Mouse (Mus musculus): ENCODE results near the gene Gm28374.
"Not testable (repeated sequence)": the region's sequence is repeated elsewhere in the genome, so short reads cannot be mapped to it uniquely, and the experiment has no call there.

Gene Gm28374

DNA sequence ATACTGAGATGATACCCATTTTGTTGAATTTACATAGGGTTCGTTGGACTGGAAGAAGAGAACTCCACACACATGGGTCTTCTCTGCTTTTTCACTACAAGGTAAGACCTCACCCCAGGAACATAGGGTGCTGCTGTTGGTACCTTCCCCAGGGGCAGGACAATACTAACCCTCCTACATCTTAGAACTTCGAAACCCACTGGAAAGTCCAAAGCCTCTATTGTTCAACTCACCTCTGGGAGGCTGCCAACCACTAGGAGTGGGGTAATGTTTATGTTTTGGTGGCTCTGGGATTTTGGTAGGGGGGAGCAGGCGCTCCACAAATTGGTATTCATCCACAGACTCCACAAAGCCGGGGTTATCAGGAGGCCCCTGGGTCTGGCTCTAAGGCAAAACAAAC is 25.4 kb downstream of the Gm28374 start:
- DNase-seq (ENCODE audit: low spot score): no peak

DNA sequence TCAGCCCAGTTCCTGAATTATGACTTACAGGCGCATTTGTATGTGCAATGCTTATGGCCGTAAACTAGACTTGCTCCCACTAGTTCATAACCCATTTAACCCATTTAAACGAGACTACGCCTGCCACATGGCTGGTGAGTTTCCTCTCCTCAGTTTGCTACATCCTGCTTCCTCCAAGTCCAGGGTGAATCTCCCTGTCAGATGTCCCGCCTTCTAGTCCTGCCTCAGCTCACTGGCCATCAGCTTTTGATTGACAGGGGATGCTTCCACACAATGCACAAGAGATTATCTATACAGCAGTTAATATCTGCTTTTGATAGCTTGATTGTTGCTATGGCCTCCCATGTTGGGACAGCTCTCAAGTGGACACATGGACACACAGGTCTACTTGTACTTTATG is 27.8 kb downstream of the Gm28374 start:
- DNase-seq (ENCODE audit: low spot score): no peak

DNA sequence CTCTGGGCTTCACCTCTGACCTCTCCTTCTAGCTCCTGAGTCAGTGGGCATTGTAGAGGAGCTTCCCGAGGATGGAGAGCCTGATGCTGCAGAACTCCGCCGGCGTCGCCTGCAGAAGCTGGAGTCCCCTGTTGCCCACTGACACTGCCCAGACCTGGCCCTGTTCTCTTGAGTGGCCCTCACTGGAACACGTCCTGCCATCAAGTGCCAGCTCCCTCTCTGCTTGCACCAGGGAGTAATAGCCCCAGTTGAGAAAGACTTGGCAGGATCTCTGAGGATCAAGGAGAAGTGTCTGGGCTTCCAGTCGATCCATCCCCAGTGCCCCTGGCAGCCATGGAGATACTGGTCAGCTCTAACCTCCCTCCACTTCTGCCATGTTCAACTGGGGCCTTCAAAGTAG is 29.5 kb downstream of the Gm28374 start:
- DNase-seq (ENCODE audit: low spot score): no peak

DNA sequence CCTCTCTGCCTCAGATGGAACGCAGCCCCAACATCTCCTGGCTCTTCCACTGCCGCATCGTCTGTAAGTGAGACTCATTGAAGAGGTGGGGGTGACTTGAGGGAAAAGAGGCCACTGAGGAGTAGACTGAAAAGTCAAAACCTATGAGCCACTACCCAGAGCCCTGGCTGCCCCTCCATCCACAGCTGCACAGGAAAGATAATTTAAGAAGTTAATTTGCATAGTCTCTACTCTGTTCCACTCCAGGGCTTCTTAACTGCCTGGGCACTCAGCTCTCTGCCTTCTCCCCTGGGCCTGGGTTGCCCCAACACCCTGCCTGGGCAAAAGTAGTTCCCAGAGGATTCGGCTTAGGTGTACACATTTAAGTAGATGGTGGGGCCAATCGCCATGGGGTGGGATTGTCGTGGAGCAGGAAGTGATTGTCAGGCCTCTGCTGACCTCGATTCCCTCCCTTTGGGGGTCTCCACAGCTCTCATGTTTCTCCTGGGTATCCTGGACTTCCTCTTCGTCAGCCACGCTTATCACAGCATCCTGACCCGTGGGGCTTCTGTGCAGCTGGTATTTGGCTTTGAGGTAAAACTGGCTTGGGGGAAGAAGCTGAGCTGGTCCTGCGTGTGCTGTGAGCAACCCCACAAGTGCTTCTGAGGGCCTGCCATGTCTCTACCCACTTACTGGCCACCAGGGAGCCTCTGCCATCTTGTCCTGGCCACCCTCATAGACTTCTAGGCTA is 33.2 kb downstream of the Gm28374 start:
- no peak for DNase-seq (ENCODE audit: low spot score)

DNA sequence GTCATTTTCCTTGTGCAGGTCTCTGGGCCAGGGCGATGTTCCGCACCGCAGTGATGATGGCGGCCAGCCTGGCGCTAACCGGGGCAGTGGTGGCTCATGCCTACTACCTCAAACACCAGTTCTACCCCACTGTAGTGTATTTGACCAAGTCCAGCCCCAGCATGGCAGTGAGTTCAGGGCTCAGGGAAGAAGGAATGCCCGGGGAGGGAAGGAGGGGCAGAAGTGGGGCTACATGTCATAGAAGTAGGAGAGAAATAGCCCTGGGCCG is 34.2 kb downstream of the Gm28374 start:
- no peak for DNase-seq (ENCODE audit: low spot score)

DNA sequence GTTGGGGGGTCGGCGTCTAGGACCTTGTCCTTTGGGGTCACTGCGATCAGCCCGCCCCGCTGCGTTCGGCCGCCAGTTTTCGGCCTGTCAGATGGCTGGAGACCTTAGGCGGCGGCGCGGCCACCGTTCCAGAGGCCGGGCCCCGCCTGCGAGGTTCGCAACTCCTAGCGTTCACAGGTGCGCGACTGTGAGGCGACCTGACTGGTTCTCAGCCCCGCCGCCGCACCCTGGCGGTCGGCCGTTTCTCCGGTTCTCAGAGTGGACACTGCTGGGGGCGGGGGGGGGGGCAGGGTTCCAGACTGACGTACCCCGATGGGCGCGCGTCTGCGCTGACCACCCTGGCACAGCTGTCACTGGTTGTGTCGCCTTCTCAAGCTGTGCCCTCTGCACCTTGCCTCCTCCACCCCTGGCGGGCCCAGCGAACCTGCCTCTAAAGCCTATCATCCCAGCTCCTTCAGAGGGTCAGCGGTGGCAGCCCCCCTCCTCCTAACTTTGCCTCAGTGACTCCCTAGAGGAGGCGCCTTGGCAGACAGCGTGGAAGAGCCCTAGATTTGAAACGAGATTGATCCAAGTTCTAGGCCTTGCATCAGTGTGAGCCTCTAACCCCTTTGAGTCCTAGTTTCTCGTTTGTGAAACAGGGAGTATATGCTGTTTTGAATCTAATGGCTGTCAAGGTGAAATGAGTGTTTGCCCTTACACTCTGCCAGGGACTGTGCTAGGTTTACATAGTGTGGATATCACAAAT is 34.7 kb downstream of the Gm28374 start:
- no peak for DNase-seq (ENCODE audit: low spot score)

DNA sequence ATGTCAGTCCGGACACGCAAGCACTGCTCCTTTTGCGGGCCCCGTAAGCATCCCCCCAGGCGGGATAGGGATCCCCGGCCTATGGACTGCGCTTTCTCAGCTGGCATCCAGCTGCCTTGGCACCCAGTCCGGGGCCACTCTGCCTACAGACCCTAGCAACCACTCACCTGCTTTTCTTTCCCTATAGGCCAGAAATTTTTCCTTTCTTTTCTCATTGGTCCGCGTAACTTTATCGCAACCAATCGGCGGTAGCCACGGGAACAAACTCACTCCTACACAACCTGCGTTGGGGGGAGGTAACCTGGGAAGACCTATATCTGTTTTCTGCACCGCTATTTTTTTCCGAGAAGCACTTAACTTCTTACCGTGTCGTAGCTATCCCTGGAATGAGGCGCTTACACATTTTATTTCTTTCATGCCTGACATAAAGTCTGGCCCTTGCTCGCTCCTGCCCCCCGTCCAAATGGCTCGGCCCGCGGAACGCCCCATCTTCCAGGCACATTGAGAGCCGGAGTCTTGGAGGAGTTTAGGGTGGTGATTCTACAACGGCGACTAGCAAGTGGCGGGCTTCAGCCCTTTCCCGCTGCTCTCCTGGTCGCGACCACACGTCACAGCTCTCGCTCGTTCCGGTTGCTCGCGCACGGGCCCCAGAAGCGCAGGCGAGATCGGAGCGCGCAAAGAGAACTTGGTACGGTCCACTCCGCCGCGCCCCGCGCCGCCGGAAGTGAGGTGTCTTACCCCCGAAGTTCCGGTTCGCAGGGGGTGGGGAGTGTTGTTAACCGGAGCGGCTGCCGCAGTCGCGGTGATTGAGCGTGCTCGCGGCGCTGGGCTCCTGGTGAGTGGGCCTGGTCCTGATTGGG is 35.5 kb downstream of the Gm28374 start, which contains the start of gene Syvn1:
Gene Syvn1 (plus strand): TSS at position 283 of the 860 bp plus-strand sequence.
- DNase-seq (ENCODE audit: low spot score): peak; percentile 89

DNA sequence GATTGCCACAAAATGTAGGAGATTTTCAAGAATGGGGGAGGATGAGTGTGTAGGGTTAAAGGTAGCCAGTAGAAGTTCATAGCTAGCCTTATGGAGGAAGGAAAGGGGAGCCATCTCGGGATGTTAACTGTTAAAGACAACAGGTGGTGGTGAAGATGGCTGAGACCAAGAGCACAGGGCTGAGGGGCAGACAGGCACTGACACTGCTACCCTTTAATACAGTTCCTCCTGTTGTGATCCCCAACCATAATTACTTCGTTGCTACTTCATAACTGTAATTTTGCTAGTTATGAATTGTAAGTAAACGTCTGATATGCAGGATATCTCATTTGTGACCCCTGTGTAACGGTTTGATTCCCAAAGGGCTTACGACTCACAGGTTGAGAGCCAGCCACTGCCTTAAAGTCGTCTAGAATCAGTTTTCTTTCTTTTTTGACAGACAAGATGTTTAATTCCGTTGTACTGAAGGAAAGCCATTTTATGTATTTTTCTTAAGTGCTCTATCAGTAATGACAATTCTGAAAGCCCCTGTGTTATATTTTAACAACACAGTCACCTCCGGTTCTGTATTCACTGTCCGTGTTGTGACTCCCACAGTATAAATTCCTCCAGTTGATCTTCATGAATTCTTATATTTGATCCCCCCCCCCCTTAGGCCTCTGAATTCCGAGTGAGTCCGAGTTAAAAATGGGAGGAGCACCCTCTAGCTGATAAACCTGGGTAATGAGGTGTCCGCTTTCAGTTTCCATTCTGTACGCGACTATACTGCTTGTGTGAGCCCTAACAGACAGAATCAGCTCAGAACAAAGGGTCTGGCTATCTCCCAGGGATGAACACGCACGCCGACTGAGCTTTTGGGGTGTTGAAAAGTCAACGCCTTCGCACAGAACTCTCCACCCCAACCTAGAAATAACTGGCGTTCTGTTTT is 36.4 kb downstream of the Gm28374 start:
- no peak for DNase-seq (ENCODE audit: low spot score)

DNA sequence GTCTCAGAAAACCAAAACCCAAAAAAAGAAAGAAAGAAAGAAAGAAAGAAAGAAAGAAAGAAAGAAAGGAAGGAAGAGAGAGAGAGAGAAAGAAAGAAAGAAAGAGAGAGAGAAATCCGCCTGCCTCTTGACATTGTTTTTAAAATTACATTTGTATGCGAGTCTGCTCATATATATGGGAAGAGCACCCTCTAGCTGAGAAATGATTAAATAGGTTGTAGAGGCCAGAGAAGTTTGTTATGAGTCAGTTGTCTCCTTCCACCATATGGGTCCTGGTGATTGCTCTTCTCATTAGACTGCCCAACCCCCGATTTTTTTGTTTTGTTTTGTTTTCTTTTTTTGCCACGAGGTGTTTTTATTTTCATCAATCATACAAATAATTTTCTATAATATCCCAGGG is 38.0 kb downstream of the Gm28374 start:
- DNase-seq (ENCODE audit: low spot score): not testable (repeated sequence)

DNA sequence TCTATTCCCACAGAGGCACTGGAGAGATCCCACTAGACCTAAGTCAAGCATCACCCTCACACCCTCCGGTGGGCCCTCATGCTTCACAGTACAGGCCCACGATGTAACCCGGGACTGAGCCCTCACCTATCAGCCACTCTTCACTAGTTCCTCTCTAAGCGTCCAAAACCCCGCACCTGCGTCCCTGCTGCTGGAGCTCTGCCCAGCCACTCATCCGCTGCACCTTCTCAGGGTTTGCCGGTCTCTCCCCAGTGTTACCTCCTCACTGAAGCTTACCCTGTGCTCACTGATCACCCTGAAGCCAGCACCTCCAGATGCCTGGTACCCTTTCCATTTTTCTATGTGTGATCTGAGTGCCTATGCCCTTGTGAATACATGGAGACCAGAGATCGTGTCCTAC is 39.8 kb downstream of the Gm28374 start:
- DNase-seq (ENCODE audit: low spot score): no peak

DNA sequence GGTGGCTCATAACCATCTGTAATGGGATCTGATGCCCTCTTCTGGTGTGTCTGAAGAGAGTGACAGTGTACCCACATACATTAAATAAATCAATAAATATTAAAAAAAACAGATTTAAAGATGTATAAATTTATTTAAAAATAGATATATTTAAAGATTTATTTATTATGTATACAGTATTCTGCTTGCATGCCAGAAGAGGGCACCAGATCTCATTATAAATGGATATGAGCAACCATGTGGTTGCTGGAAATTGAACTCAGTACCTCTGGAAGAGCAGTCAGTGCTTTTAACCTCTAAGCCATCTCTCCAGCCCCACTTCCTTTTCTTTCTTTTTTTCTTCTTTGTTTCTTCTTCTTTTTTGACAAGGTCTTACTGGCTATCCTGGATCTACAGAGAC is 42.1 kb downstream of the Gm28374 start:
- DNase-seq (ENCODE audit: low spot score): no peak

DNA sequence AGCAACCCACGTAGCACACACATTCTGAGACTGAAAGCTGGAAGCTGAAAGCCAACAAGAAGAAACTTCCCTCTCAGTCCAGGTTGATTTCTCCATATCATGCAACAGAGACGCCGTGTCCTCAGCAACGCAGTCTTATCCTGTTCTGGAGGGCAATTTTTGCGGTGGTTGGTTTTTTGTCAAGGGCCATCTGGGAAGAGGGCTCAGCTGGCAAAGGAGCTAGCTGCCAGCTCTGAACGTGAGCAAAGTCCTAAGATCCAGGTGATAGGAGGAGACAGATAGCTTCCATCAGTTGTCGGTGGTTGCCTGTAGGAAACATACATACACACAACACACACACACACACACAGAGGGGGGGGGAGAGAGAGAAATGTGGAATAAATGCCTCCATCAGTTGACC is 43.7 kb downstream of the Gm28374 start:
- no peak for DNase-seq (ENCODE audit: low spot score)

DNA sequence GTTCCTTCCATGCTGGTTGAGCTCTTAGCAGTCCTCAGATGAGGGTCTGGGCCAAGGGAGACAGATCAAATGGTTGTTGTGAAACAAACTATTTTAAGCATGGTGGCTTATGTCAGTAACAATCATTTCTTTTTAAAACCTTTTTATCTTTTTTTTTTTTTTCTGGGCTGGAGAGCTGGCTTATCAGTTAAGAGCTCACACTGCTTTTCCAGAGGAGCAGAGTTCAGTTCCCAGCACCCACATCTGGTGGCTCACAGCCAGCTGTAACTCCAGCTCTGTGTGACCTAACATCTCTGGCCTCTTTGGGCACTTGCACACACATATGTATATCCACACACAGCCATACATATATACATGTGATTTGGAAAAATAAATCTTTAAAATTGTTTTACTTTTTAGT is 44.4 kb downstream of the Gm28374 start:
- no peak for DNase-seq (ENCODE audit: low spot score)

DNA sequence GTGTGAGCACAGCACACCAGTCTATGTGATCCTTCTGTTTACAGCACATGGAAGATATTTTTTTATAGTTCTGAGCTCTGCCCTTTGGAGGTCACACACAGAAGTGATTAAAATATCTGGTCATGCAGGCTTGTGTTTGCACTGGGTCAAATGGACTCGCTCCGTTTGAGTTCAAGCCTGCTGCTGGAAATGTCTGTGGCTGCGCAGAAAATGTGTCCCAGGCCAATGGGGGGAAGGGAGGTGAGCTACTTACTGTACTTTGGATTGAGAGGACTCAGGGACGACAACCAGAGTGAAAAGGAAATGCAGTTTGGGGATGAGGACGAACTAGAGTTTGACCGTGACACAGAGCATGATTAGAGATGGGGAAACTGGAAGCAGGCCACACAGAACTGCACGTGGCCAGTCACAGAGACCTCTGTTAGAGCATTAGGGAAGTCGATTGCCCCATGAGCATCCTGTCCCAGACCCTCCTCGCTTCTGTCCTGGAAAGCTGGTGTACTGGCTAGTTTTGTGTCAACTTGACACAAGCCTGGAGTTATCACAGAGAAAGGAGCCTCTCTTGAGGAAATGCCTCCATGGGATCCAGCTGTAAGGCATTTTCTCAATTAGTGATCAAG is 46.0 kb downstream of the Gm28374 start:
- DNase-seq (ENCODE audit: low spot score): no peak

DNA sequence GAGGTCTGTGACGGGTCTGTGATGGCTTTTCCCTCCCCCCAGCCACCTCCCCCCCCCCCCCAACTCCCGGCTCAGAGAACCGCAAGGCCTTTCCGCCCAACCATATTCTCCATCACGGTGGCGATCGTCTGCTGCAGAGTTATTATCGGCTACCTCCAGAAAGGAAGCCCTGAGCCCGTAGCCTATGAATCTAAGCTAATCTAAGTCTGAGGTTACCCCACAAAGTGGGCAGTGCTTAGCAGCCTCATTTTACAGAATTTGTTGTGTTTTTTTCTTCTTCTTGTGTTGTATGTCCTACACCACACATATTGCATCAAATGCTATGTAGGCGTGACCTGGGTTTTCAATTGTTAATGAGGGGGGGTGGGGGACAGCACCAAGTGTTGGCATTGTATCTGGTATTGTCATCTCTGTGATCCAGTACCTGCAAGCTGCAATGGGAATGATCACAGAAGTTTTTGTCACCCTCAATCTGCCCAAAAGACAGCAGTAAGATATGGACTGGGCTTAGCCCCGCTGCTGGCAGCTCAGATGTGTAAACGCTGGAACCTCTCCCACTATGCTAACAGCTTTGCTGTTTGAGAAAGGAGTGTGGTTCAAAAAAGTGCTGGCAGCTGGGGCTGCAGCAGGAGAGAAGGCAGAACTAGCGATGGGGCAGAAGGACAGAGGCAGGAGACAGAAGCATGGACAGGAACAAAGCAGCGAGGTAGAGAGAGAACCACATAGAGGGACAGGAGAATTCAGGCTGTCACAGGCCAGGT is 51.4 kb downstream of the Gm28374 start:
- DNase-seq (ENCODE audit: low spot score): no peak

DNA sequence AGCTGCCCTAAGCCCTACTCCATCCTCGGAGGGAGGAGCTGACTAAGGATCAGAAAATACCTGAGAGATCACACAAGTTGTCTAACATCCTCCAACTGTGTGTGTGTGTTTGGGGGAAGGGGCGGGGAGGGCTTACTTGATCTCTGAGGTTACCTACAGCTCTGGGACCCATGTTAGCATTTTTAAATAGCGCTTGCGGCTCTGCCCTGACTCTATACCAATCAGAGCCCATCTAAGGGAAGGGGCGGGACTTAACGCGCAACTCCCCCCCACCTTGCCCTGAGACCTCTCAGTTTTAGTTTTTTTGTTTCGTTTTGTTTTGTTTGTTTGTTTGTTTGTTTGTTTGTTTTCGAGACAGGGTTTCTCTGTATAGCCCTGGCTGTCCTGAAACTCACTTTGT is 52.6 kb downstream of the Gm28374 start:
- no peak for DNase-seq (ENCODE audit: low spot score)

DNA sequence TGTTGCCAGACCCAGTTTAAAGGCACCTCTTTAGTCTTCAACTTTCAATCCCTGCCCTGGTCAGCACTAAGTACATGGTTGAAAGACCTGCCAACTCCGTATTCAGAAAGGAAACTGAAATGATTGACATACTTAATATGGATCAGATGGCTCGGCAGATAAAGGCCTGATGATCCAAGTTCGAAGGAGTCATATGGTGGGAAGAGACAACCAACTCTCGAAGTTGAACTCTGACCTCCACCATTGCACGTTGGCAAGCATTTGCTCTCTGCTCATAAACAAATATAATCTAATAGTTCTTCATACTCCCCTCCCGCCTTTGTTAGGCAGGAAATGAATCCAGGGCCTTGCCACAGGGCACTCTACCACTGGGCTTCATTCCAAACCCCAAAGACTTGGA is 53.1 kb downstream of the Gm28374 start:
- no peak for DNase-seq (ENCODE audit: low spot score)
